Mouse (Mus musculus) liver, adult 2 months (tissue): Measurements from ENCODE around the gene Hist1h2bj.

ENCODE experiments used
- CTCF ChIP-seq: fragments of 200-500 bp; IDR thresholded peaks from 2 replicates; pipeline ENCODE4 v1.5.1; 2011; ENCODE audit warnings: low read depth, low read length, control low read depth
- POLR2A ChIP-seq: fragments of 200-500 bp; IDR thresholded peaks from 2 replicates; pipeline ENCODE4 v1.6.1; 2011; ENCODE audit warnings: low read length, control low read depth; ENCODE audit not compliant: insufficient read depth; ENCODE audit errors: extremely low read depth

DNA sequence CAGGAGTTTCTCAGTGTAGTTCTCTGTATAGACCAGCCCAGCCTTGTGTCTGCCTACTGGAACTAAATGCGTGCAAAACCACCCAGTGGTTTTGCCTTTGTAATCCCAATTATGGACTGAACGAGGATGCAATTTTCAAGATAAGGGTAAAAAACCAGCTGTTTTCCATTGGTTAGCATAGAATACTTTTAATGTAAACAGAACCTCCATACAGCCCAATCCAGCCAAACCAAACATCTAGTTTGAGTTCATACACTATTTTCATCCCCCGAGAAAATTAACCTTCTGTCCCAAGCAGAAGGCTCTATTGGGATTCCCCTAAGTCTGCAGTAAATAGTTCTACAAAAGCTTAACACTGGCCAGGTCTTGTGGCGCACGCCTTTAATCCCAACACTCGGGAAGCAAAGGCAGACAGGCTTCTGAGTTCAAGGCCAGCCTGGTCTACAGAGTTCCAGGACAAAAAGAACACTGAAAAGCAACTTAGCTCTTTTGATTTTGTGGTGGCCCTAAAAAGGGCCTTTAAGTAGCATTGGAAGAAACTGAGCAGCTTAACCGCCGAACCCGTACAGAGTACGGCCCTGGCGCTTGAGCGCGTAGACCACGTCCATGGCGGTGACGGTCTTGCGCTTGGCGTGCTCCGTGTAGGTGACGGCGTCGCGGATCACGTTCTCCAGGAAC, 2.4 kb upstream of the Hist1h2bj start:
- TF ChIP-seq POLR2A: no peak
- TF ChIP-seq CTCF: no peak
